Comparison of ENCODE assay signal across 15 mouse cellular contexts in genomic region chr3:130682183-130682582, GRCm38 (mm10).
"Had no signal": no experiment of that assay in that cellular context is flagged by ENCODE, and none has a peak within 500 bp of the region (broad histone marks: within the 10 kb centered on the region; RNA-seq: fewer than 3 reads in every experiment).

No protein-coding gene starts in this region.

- H3K36me3 ChIP-seq: limb, embryonic 12.5 days; midbrain, embryonic 13.5 days; neural tube, embryonic 12.5 days had no signal

- H3K4me1 ChIP-seq: midbrain, embryonic 13.5 days; neural tube, embryonic 12.5 days had no signal

- H3K9me3 ChIP-seq: limb, embryonic 12.5 days; midbrain, embryonic 13.5 days; neural tube, embryonic 12.5 days had no signal

- ATAC-seq: lung, postnatal 0 days; midbrain, embryonic 13.5 days had no signal

- DNase-seq: kidney, postnatal 10 days; kidney, postnatal 4 days; liver; lung, adult 2 months; lung, postnatal 36 days; retina, postnatal 1 day; right cerebral cortex, postnatal 4 days; spleen, adult 18-20 months; thymus, postnatal 36 days had no signal

- H3K27ac ChIP-seq: layer of hippocampus, adult 2 months; limb, embryonic 12.5 days; liver, embryonic 14.5 days; midbrain, embryonic 13.5 days; neural tube, embryonic 12.5 days had no signal

- H3K9ac ChIP-seq: limb, embryonic 12.5 days; liver, embryonic 14.5 days; midbrain, embryonic 13.5 days; neural tube, embryonic 12.5 days had no signal

- H3K4me2 ChIP-seq: limb, embryonic 12.5 days; midbrain, embryonic 13.5 days; neural tube, embryonic 12.5 days had no signal

- H3K27me3 ChIP-seq: limb, embryonic 12.5 days; midbrain, embryonic 13.5 days; neural tube, embryonic 12.5 days had no signal

- H3K4me3 ChIP-seq: layer of hippocampus, adult 2 months; limb, embryonic 12.5 days; midbrain, embryonic 13.5 days; neural tube, embryonic 12.5 days had no signal
